Mouse (Mus musculus): ENCODE results near the gene Dph2.

Dph2 gene

GRCm38 (mm10) chr4:117912131-117912561 is 20.3 kb upstream of the Dph2 start:
- 71% methylated on average over 13 of the region's 13 CpGs for WGBS

DNA sequence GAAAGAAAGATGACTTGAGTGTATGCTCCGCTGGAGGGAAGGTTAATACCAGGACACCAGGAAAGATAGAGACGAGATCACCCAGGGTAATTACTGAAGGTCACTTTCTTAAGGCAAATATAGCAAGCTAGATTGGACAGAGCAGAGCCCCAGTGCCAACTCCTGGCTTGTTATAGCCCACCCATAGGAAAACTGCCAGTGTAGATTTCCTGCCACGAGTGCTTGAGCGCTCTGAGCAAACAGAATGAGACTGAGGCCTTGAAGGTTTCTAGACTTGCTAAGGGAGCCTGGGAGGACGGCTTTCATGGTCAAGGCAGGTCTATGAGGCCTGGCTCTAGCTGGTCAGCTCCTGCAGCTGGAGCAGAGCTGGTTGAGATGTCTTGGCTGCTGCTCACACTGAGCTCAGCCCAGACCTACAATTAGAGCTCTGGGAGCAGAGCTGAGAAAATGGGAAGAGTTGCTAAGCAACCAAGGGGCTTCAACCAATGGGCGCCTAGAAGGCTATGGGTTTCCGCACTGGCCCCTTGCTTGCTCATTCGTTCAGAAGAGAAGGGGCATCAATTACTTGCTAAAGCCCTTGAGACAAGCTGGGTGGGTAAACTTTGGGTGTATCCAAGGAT is 17.1 kb upstream of the Dph2 start:
- 34% methylated on average over 8 of the region's 8 CpGs for WGBS

DNA sequence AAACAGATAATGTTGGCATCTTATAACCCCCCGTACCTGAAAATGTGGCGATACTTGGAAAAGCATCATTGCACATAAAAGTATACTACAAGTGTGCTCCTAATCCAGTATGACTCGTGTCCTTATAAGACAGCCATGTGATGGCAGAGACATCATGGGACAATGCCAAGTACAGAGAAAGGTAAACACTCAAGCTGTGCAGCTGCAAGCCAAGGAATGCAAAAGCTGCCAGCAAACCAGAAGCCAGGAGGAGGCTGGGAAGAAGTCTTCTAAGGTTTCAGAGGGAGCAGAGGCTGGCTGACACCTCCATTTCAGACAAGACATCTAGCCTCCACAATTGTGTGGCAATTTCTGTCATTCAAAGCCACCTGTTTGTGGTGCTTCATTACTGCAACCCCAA is 14.4 kb upstream of the Dph2 start:
- 63% methylated on average over 3 of the region's 3 CpGs for WGBS

DNA sequence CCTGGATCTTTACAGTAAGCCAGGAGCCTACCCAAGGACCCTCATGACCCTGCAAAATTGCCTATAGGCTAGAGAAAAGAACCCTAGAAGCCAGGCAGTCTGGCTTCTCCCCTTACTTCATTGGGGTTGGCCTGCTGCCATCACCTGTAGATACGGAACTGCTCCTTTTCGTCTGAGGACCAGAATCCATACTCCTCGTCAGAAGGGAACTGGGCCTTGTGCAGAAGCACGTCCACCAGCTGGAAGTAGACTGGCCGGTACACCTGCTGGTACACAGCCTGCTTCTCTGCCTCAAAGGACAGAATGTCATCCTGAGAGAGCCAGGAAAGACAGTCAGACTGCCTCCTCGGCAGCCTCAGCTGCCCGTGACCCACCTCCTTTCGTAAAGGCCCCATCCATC is 12.9 kb upstream of the Dph2 start:
- 68% methylated on average over 8 of the region's 8 CpGs for WGBS

DNA sequence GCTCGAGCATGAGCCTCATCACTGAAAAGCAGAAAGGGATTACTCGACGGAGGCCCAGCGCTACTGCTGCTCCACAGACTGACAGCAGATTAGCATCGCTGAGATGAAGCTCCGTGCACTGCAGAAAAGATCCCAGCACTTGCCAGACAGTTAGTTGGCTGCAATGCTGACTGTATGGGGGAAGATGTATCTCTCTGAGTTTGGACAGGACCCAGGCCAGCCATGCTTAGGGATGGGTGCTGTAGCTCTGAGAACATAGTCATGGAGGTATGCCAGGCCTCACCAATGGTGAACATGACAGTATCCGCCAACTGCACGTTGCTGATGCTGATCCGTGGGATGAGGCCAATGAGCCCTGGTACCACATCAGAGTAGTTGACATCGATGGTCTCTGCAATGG is 12.3 kb upstream of the Dph2 start:
- 40% methylated on average over 10 of the region's 10 CpGs for WGBS

DNA sequence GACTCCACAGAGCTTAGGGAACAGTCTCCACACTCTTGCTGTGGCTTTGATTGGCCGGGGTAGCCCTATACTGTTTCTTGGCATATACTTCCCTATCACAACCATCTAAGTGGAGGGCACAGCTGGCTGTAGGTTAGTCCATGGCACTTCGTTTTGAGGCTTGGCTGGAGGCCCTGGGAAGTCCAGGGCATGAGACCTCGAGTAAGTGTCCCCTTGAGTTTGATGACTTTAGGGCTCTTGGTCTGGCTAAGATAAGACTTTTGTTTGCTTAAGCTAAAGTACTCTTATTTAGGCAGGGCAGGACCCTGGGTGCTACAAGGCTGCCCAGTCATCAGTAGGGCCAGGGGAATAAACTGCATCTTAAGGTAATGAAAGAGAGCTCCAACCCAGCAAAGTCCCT is 6.3 kb upstream of the Dph2 start:
- 84% methylated on average over 3 of the region's 3 CpGs for WGBS

DNA sequence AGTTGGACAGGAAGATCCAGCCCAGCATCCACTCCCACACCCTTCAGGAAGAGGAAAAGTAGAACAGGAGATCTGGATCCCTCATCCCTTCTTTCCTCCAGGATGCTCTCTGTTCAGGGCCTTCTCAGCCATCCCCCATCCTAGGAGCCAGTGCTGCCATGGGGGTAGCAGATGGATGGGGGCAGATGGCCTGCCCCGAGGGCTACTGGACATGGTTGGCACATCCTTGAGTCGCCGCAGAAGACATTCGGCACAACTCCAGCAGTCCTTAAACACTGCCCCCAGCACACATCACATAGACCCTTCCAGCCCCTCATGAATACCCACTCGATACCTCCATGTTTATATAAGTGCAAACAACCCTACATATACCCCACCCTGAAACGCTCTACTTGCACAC is 4.2 kb upstream of the Dph2 start:
- 91% methylated on average over 6 of the region's 6 CpGs for WGBS

DNA sequence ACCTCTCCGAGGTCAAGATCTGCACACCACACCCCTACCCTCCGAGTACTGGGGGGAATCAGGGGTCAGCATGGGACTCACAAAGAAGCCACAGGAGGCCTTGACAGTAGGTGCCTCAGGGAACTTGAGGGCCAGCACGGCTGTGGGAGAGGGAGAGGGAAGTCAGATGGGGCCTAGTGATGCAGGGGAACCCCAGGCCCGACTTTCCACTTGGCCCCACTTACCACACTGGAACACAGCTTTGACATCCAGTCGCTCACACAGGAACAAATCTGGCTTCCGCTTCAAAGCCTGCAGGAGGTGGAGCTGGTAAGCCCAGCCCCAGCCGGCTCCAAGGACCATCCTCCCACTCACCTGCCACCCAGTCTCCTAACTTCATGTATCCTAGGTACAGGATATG is 3.5 kb upstream of the Dph2 start:
- WGBS, result 71% methylated on average over 7 of the region's 7 CpGs

- 88% methylated on average over 8 of the region's 8 CpGs for WGBS
These were observed 2.8 kb upstream of the Dph2 start for GRCm38 (mm10) chr4:117894601-117895000.

DNA sequence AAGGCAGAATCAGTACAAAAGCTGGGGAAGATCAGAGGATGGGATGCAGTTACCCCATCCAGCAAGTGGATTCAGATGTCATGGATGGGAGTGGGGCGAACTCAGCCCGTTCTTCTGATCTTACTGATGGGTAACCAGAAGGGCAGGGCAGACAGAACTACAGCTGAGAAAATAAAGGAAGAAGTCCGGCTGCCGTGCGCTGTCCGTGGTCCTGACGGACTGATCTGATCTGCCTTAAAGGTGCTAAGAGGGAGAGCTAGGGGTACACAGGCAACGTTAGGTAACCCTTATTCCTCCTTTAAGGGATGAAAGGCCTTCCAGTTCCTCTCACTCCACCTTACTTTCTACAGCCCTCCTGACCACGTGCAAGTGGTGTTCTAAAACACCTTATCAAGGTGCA is 1.5 kb upstream of the Dph2 start:
- WGBS, result 40% methylated on average over 9 of the region's 9 CpGs

DNA sequence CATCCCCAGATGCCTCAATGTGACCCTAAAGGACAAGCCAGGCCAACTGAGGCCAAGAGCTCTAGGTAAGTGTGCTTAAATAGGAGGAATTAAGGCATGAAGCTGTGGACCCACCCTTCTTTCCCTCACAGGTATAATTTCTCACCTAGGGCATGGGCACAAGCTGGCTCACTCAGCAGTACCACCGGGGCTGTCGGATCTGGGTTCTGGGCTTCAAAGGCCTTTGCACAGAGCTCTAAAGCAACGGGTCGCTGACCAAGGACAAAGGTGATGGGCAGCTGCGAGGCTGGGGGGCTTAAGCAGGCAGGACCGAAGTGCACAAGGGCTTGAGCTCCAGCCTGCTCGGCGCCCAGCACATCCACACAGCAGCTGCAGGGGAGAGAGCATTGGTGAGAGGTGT is 1.1 kb downstream of the Dph2 start:
- 72% methylated on average over 8 of the region's 8 CpGs for WGBS

DNA sequence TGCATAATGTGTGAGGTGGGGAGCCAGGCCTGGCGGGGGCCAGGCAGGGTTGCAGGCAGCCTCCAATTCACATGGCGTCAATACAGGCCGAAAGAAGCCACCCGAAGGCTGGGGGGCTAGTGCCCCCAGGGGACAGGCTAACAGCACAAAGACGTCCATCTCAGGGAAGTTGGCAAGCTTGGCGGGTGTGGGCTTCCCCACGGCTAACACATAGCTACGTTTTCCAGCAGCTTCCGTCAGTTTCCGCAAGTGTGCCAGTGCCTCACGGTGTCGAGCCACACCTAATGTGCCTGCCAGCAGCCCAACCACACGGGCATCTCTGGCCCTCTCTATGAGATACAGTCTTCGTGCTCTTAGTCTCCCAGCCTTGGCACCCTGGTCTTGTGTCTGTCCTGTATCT is 1.8 kb downstream of the Dph2 start:
- 86% methylated on average over 14 of the region's 14 CpGs for WGBS

GRCm38 (mm10) chr4:117889471-117889870 is 2.4 kb downstream of the Dph2 start:
- 89% methylated on average over 15 of the region's 15 CpGs for WGBS

DNA sequence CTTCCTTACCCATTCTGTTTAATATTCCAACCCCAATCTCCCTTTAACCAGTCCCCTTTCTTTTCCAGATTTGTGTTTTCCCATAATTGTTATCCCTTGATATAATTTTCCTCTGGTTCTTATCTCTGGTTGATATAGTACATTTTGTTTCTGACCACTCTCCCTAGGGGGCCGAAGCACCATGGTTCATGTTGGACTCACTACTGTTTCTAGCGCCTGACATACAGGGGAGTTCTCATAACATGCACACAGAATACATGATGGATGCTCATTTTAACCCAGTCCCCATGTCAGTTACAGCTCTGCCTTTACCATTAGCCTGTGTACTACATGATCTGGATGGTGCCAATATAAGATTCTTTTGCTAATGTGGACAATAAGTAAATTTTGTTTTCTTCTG is 3.9 kb downstream of the Dph2 start:
- 66% methylated on average over 2 of the region's 2 CpGs for WGBS

GRCm38 (mm10) chr4:117887133-117887532 is 4.7 kb downstream of the Dph2 start, which contains the start of gene Atp6v0b:
TSS of gene Atp6v0b (minus strand) at chr4:117887333.
- WGBS, result under 1% methylated on average over 37 of the region's 37 CpGs

DNA sequence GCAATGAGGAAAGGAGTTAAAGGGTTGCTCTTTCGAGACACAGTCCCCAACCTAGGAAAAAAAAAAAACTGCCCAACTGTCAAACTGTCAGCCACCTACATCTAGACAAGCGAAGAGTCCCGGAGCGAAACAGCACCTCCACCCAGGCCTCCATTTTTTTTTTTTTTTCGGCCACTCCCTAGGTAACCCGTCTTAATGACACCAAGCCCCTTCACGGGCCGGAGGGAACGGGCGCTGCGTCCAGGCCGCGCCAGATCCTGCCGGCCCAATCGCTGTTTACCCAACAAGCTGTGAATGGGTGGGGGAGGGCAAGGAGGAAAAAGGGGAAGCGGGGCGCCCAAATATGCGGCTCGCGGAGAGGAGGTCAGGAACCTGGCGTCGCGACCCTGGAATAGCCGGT is 5.2 kb downstream of the Dph2 start:
- WGBS, result 2% methylated on average over 24 of the region's 24 CpGs

DNA sequence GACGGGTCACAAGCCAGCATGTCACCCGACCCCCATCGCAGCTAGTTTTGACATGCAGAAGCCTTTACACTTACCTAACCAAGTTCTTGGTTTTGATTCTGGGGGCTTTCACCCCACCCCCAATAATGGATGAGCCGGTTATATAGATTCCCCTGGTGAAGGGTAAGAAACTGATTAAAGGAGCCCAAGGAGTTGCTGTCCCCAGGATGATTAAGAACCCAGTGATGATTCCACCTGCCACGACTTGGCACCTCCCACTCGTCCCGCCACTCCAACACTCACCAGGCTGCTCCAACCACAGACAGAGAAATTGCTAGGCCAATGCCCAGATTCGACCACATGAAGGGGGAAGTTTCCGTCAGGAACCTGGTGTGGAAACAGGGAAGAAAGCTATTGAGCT is 5.8 kb downstream of the Dph2 start:
- 57% methylated on average over 9 of the region's 9 CpGs for WGBS

DNA sequence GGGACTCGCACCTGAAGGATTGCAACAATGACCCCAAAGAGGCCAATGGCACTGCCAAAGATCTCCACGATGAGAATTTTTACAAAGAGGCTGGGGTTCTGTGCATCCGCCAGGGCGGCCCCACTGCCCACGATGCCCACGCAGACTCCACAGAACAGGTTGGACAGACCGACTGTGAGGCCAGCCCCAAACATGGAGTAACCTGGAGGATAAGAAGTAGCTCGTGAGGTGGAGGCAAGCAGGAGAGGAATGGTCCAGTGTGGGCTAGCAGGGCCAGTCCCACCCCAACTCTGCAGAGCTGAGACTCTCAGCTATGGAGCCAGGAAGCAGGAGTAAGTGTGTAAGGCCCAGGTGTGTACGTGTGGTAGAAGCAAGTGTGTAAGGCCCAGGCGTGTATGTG is 6.7 kb downstream of the Dph2 start:
- WGBS, result 79% methylated on average over 10 of the region's 10 CpGs

DNA sequence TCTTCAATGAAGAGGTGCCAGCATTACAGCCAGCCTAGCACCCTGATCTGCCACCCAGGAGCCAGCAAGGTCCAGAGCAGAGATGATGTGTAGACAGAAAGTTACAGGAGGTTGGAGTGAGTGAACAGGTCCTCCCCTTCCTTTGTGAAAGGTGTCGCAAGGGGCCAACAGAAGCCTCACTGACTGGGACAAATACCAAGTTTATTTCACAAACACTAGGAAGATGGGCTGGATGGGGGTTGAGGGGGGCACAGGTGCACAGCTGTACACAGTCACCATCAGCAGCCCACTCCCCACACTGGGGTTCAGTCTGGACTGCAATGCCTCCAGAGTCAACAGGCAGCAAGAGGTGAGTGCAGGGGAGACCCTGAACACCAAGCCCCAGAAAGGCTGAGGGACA is 7.7 kb downstream of the Dph2 start:
- WGBS, result 76% methylated on average over 1 of the region's 1 CpGs

GRCm38 (mm10) chr4:117882701-117883691 is 8.8 kb downstream of the Dph2 start, which contains the start of gene B4galt2:
TSS of gene B4galt2 (minus strand) at chr4:117883487.
- WGBS, result 2% methylated on average over 74 of the region's 103 CpGs

DNA sequence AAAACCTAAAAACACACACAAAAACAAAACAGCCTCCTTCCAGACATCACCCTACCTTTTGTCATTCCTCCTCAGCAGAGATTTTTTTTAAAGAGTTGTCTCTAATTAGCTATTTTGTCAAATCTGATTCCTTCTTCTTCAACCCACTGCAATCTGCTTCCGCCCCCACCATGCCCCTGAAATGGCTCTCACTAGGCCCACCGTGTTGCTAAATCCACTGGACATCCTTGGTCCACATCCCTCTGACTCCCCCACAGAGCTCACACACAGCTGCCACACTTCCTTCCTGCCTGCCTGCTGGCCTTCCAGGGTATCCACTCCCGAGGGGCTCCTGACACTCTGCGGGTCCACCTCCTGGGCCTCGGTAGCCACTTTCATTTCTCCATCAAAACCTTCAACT is 13.1 kb downstream of the Dph2 start:
- 58% methylated on average over 5 of the region's 5 CpGs for WGBS

DNA sequence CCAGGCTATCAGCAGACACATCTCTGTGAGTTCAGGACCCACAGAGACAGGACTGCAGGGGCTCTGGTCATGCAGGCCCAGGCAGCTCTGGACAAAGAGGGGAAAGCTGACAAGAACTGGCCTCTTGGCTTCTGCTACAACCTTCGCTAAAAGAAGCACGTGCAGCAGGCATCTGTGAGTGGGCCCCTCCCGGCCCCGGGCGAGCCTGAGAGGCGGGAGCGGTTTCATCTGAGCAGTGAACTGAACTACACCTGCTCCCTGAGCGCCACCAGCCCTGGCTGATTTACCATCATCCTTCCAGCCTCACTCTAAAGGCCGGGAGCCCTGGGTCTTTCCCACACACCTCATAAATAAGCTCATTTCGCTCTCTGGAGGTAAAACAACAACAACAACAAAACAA is 13.5 kb downstream of the Dph2 start:
- WGBS, result 61% methylated on average over 10 of the region's 10 CpGs

DNA sequence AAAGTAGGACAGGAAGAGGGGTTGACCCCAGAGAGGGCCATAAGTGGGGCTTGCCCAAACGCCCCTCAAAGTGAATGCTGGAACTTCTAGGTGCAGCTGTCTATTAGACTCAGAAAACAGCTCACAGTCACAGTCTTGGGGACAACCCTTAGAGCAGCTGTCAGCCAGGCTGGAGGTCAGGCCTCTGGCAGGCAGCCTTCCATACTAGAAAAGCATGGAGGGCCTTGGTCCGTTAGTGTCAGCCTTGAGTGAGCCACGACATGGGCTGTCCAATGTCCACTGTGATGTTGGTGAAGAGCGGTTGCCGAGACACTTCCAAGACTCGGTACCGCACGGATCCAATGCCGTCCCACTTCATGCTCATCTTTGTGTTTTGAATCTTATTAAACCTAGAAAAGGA is 18.2 kb downstream of the Dph2 start:
- WGBS, result 89% methylated on average over 9 of the region's 9 CpGs

Measured in cerebral cortex, adult 2 months (tissue).